Mouse (Mus musculus) inflammation-experienced regulatory T-cells (primary cell): Measurements from ENCODE around the gene Olfr769. TPM values are rescaled to one million over a fixed set of nuclear protein-coding genes. Genes with fewer than 3 reads are reported as not detected.

Experiments
- polyA plus RNA-seq, 2 experiments: library from polyadenylated mRNA; unstranded; fragments of 100-300 nt; shearing (Covaris generic); gene quantifications; one replicate each; pipeline ENCODE4 v1.2.1; 2017

Olfr769 gene
- not detected for polyA plus RNA-seq

DNA sequence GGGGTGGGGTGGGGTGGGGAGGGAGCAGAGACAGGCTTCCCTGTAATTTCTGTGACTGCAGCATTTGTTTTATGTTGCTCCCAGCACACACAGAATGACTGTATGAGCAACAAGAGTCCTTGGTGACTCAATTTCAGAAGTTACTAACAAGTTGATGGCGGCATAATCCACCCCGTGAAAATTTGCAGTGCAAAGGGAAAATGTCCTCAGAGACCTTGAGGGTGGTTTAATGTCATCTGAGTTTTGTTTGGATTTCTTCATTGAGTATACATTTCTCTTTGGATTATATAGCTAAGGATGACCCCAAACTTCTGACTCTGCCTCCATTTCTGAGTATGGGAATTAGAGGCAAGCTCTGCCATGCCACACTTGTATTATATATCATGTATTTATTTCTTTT lies at the start of gene Olfr769:
Gene Olfr769 (minus strand): TSS at position 101 of the 400 bp plus-strand sequence.

DNA sequence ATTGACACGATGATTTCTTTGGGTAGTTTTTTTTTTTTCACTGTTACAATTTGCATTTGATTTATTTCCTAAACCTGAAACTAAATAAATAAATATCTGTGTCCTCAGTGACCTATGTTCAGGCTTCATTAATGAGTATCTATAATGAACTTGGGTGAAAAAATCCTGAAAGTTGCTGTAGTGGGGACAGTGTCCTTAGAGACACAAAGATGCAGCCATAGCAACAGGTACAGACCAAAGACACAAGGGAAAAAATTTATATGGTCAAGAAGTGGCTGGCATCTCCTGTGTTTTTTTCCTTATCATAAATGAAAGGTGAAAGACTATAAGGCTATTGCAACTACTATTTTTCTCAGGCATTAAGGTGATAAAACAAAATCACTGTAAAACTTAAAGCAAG lies 47.0 kb upstream of the Olfr769 start, which contains the start of gene Olfr771:
Gene Olfr771 (minus strand): TSS at position 101 of the 400 bp plus-strand sequence.

DNA sequence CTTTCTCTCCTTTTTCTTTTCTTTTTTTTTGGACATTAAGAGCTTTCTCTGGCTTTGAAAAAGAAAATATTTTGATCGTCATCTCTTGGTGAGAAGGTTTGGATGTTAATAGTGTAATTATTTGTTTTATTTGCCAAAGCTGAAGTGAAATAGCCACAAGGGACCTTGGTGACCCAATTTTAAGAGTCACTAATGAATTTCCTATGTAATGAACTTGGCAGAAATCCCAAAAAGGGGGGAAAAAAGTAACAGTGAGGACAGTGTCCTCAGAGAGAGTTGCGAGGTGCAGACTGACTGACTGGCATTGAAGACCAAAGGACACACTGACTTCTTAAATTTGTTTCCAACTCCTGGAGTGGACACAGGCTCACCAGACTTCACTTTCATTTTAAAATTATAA lies 21.2 kb upstream of the Olfr769 start, which contains the start of gene Olfr770:
Gene Olfr770 (minus strand): TSS at position 101 of the 400 bp plus-strand sequence.

DNA sequence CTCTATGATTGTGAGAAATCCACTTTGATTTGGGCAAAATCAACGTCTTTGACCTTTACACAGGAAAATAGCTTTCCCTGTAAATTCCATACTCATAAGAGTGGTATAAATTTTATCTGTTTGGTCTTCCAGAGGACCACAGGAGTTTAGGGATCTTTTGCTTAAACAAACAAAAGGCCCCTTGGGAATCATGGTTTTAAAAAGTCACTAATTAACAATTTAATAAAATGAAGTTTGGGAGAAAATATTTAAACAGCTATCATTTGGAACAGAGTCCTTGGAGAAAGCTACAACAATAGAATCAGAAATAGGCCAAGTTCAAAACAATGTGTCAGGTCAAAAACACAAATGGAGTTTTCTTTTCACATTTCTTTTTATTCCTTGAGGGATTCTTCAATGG lies 18.4 kb downstream of the Olfr769 start, which contains the start of gene Olfr768:
Gene Olfr768 (minus strand): TSS at position 101 of the 400 bp plus-strand sequence.

DNA sequence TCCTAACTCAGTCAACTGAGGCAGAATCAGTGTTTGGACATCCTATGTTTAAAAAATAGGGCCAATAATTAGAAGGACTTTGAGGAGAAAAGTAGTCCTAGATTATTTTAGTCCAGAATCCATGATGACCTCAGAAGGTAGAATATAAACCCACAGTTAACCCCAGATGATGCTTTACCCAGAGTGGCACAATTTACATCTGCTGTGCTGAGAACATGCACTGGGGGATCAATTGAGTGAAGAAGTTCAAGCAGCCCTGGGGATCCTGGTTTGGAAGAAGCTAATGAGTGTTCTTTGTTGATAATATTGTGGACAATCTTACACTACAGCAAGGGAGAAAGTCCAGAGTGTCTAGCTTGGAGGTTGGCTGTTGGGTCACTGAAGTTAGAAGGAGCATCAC lies 34.9 kb downstream of the Olfr769 start, which contains the start of gene Olfr767:
Gene Olfr767 (minus strand): TSS at position 101 of the 400 bp plus-strand sequence.

DNA sequence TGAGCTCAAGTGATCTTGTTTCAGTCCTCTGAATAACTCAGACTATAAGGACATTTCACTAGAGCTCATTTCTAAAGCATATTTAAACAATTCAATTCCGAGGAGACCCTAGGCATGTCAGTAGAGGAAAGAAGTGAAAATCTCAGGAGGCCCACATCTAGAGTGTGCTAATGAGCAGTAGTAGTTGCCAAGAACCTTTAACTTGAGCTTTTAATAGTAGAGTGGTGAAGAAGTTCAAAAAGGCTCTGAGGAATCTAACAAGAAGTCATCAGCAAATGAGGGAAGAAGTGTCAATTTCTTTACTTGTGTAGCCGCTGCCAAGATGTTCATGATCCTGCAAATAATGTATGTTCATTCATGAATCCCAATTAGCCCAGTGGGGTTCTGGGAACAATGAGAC lies 48.8 kb downstream of the Olfr769 start, which contains the start of gene Olfr766-ps1:
Gene Olfr766-ps1 (minus strand): TSS at position 101 of the 400 bp plus-strand sequence.

Other genes with a start within 250 kb of the Olfr769 start
- gene Gdf11, start 226.1 kb downstream of the Olfr769 start, polyA plus RNA-seq: 1 to 10 TPM; 2.9 TPM
- 1 to 10 TPM in 1 of 2 experiments, under 1 TPM in 1; 0.86 to 6.2 TPM for gene Cd63, start 216.9 kb downstream of the Olfr769 start, polyA plus RNA-seq
- gene Rdh5, start 195.0 kb downstream of the Olfr769 start, polyA plus RNA-seq: 10 to 100 TPM; 13.9 to 24.2 TPM
- 100 to 1,000 TPM; 113 to 188 TPM for gene Bloc1s1, start 193.8 kb downstream of the Olfr769 start, polyA plus RNA-seq
- 10 to 100 TPM in 1 of 2 experiments, 1 to 10 TPM in 1; 3.9 to 21.2 TPM for gene Itga7, start 184.0 kb downstream of the Olfr769 start, polyA plus RNA-seq
- gene Mettl7b, start 156.9 kb downstream of the Olfr769 start, polyA plus RNA-seq: not detected
- under 1 TPM in 1 of 2 experiments, not detected in 1; 0.51 TPM for gene Olfr9, start 128.4 kb downstream of the Olfr769 start, polyA plus RNA-seq
- gene Olfr763, start 107.1 kb downstream of the Olfr769 start, polyA plus RNA-seq: not detected
- not detected for gene Olfr764-ps1, start 78.0 kb downstream of the Olfr769 start, polyA plus RNA-seq
- not detected for gene Olfr765, start 67.9 kb downstream of the Olfr769 start, polyA plus RNA-seq
- gene Olfr766-ps1, start 48.9 kb downstream of the Olfr769 start, polyA plus RNA-seq: under 1 TPM in 1 of 2 experiments, not detected in 1; 0.22 TPM
- gene Olfr767, start 35.0 kb downstream of the Olfr769 start, polyA plus RNA-seq: under 1 TPM; 0.04 to 0.11 TPM
- not detected for gene Olfr768, start 18.5 kb downstream of the Olfr769 start, polyA plus RNA-seq
- gene Olfr770, start 21.1 kb upstream of the Olfr769 start, polyA plus RNA-seq: 1 to 10 TPM in 1 of 2 experiments, under 1 TPM in 1; 0.17 to 1.2 TPM
- gene Olfr771, start 46.9 kb upstream of the Olfr769 start, polyA plus RNA-seq: not detected
- under 1 TPM in 1 of 2 experiments, not detected in 1; 0.12 TPM for gene Olfr772, start 60.1 kb upstream of the Olfr769 start, polyA plus RNA-seq
- gene Olfr773, start 69.6 kb upstream of the Olfr769 start, polyA plus RNA-seq: not detected
- not detected for gene Olfr774, start 118.3 kb upstream of the Olfr769 start, polyA plus RNA-seq
- not detected for gene Olfr775, start 130.6 kb upstream of the Olfr769 start, polyA plus RNA-seq
- not detected for gene Olfr776, start 141.3 kb upstream of the Olfr769 start, polyA plus RNA-seq
- gene Olfr777, start 153.6 kb upstream of the Olfr769 start, polyA plus RNA-seq: not detected
- under 1 TPM; 0.05 to 0.34 TPM for gene Olfr780, start 200.3 kb upstream of the Olfr769 start, polyA plus RNA-seq
- under 1 TPM in 1 of 2 experiments, not detected in 1; 0.22 TPM for gene Olfr781, start 211.0 kb upstream of the Olfr769 start, polyA plus RNA-seq
- not detected for gene Olfr782, start 231.0 kb upstream of the Olfr769 start, polyA plus RNA-seq